Mouse (Mus musculus) layer of hippocampus, adult 2 months (tissue): Measurements from ENCODE around the gene Rxfp1. TPM values are rescaled to one million over a fixed set of nuclear protein-coding genes. Genes with fewer than 3 reads are reported as not detected.
"Not testable (repeated sequence)": the region's sequence is repeated elsewhere in the genome, so short reads cannot be mapped to it uniquely, and the experiment has no call there.

Experiments
- DNase-seq, 2 experiments: peaks; one replicate each; pipeline ENCODE4 v3.0.0; 2022; ENCODE audit warnings: low spot score in 2 of 2
- H3K27ac ChIP-seq: fragments of 200-600 bp; 2 replicates; pipeline ENCODE4 v1.8.1; 2022
- H3K4me3 ChIP-seq: fragments of 200-600 bp; 2 replicates; pipeline ENCODE4 v1.8.1; 2022; ENCODE audit warnings: mild to moderate bottlenecking
- CTCF ChIP-seq: fragments of 200-600 bp; conservative IDR thresholded peaks from 2 replicates; pipeline ENCODE4 v1.8.1; 2022; ENCODE audit warnings: antibody characterized with exemption, mild to moderate bottlenecking, moderate library complexity
- total RNA-seq, 2 experiments: library from RNA; stranded (reverse); gene quantifications; 2 replicates each; pipeline ENCODE4 v1.2.3; 2021

Gene Rxfp1
- total RNA-seq, 2 experiments from 2014 or later, result 8.7 to 8.8 TPM

DNA sequence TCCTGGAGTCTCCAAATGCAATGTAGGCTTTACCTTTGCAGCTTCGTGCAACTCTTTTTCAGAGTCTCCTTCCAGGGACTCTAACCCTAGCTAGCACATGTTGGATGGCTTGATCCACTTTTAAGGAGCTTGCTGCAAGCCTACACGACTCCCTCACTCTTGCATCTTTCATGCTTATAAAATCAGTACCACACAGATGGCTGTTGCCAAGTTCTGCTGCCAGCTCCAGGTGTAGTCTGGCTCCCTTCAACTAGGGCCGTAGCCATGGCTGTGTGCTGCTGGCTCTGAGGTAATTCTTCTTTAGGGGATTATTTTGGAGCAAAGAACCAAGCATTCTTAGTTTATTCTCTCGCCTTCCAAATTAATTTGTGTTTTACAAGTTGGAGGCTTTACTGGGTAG is 34.5 kb downstream of the Rxfp1 start:
- H3K27ac ChIP-seq, result no peak overlapping the region
- no peak for TF ChIP-seq CTCF
- DNase-seq, result no peak
- H3K4me3 ChIP-seq, result no peak overlapping the region

DNA sequence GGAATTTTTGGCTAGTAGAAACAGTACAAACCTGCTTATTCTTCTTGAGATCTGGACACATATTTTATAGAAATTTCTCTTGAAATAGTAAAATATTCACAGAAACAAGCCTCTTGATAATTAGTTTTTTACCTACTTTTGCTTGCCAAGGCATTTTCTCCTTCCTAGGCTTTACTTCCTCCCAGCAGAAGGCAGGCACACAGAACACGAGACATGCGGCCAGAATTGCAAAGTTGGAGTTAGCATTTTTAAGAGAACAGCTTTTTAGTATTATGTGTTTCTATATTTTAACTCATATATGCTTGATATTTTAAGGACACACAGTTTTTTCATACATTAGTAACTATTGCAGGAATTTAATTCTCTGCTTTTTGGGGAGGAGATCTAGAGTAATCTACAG is 45.7 kb downstream of the Rxfp1 start:
- DNase-seq, result peak in 1 of 2 experiments; percentile 22
- peak overlapping the region; percentile 25; the same call in 1 of the 2 replicates for H3K27ac ChIP-seq
- TF ChIP-seq CTCF, result no peak
- H3K4me3 ChIP-seq, result no peak overlapping the region

DNA sequence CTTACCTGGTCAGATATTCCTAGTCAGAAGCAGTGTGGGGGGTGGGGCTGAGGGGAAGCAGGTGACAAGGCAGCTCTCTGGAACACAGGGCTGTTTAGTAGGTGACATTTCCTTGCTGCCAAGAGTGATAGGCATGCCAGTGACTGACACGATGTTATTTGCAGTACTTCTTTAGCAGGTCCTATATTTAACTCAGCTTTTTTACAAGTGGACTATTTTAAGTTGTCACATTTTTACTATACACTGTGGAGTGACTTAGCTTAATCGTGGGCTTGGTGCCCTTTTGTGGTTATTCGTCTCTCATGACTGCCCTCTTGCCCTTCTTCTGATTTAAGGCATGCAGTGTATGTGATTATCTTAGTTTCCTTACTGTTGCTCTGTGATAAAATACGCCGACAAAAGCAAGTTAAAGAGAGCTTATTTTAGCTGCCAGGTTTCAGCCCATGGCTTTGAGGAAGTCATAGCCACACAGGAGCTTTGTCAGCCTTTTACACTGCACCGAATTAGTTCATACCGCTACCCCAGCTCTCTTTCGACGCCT is 47.5 kb downstream of the Rxfp1 start:
- DNase-seq, result no peak

DNA sequence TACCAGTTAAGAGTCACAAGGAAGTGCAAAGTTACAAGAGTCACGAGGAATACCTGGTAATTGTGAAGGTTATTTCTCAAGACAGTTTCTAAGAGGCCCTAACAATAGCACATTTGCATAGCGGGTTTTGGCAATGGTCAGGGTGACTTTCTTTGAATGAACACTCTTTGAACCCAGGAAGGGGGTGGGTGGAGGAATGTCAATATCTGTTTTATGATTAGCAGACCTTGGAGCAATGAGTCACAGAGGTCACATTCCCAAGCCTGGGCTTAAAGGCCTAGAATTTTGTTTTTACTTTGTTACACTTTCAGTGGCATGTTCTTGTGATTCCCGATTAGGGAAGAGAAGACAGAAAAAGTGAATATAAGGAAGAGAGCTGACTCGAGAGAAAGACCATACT is 49.6 kb downstream of the Rxfp1 start:
- DNase-seq, H3K4me3 ChIP-seq, H3K27ac ChIP-seq: not testable (repeated sequence)

More for the DNA sequence above, 47.5 kb downstream of the Rxfp1 start:
- no peak for TF ChIP-seq CTCF
- Histone ChIP-seq H3K27ac (no peak overlapping the region), H3K4me3 (no peak overlapping the region)

GRCm38 (mm10) chr3:79683529-79683928 is 54.2 kb downstream of the Rxfp1 start:
- no peak for DNase-seq
- H3K4me3 ChIP-seq, result no peak overlapping the region
- no peak for TF ChIP-seq CTCF
- no peak overlapping the region for H3K27ac ChIP-seq

- no peak for DNase-seq
- H3K27ac ChIP-seq, result no peak overlapping the region
- no peak for TF ChIP-seq CTCF
- H3K4me3 ChIP-seq, result no peak overlapping the region
Observed at GRCm38 (mm10) chr3:79682351-79683132, 55.1 kb downstream of the Rxfp1 start.

GRCm38 (mm10) chr3:79676411-79676810 is 61.3 kb downstream of the Rxfp1 start:
- Histone ChIP-seq H3K27ac (no peak overlapping the region), H3K4me3 (no peak overlapping the region)
- no peak for DNase-seq
- no peak for TF ChIP-seq CTCF

GRCm38 (mm10) chr3:79674641-79675040 is 63.0 kb downstream of the Rxfp1 start:
- peak; percentile 23; the same call in 1 of the 2 replicates for TF ChIP-seq CTCF
- Histone ChIP-seq H3K4me3 (no peak overlapping the region), H3K27ac (no peak overlapping the region)
- DNase-seq, result no peak

- Histone ChIP-seq H3K4me3 (no peak overlapping the region), H3K27ac (no peak overlapping the region)
- peak; percentile 50 to 81 for DNase-seq
- TF ChIP-seq CTCF, result peak; percentile 91
Observed at GRCm38 (mm10) chr3:79673082-79673481, 64.6 kb downstream of the Rxfp1 start.

GRCm38 (mm10) chr3:79672188-79672587 is 65.5 kb downstream of the Rxfp1 start:
- no peak for TF ChIP-seq CTCF
- no peak for DNase-seq

GRCm38 (mm10) chr3:79670556-79670955 is 67.1 kb downstream of the Rxfp1 start:
- no peak for DNase-seq
- no peak for TF ChIP-seq CTCF
- no peak overlapping the region for H3K27ac ChIP-seq
- no peak overlapping the region for H3K4me3 ChIP-seq

More at GRCm38 (mm10) chr3:79672188-79672587, 65.5 kb downstream of the Rxfp1 start:
- H3K27ac ChIP-seq, result no peak overlapping the region
- no peak overlapping the region for H3K4me3 ChIP-seq

- DNase-seq, result peak; percentile 50 to 71
- peak; percentile 94 for TF ChIP-seq CTCF
- Histone ChIP-seq H3K4me3 (no peak overlapping the region), H3K27ac (no peak overlapping the region)
Observed at GRCm38 (mm10) chr3:79664787-79665408, 72.8 kb downstream of the Rxfp1 start.

GRCm38 (mm10) chr3:79656682-79657081 is 81.0 kb downstream of the Rxfp1 start:
- Histone ChIP-seq H3K4me3 (no peak overlapping the region), H3K27ac (no peak overlapping the region)
- TF ChIP-seq CTCF, result no peak
- DNase-seq, result no peak
